Mouse (Mus musculus): ENCODE measurements around the gene Col4a3bp.

GRCm38 (mm10) chr13:96506313-96506712 lies 36.1 kb upstream of the Col4a3bp start:
- TF ChIP-seq POLR2A (IDR thresholded peaks at IDR 0.05; ENCODE audit: borderline replicate concordance, control insufficient read depth, low read depth, low read length) (no peak), CTCF (IDR thresholded peaks at IDR 0.05; ENCODE audit: control insufficient read depth, insufficient read depth, low read length) (no peak)

Measured in bone marrow, adult 2 months (tissue).